Mouse (Mus musculus) lung, adult 2 months (tissue): ENCODE data around the gene Ccdc82.

ENCODE experiments used
- CTCF ChIP-seq: fragments of 200-500 bp; IDR thresholded peaks from 2 replicates; pipeline ENCODE4 v1.5.1; 2011; ENCODE audit warnings: mild to moderate bottlenecking, low read length, control low read depth; ENCODE audit not compliant: insufficient read depth
- POLR2A ChIP-seq: fragments of 200-500 bp; IDR thresholded peaks from 2 replicates; pipeline ENCODE4 v1.6.1; 2011; ENCODE audit warnings: low read depth, mild to moderate bottlenecking, control low read depth, low read length, borderline replicate concordance; ENCODE audit errors: extremely low read depth

DNA sequence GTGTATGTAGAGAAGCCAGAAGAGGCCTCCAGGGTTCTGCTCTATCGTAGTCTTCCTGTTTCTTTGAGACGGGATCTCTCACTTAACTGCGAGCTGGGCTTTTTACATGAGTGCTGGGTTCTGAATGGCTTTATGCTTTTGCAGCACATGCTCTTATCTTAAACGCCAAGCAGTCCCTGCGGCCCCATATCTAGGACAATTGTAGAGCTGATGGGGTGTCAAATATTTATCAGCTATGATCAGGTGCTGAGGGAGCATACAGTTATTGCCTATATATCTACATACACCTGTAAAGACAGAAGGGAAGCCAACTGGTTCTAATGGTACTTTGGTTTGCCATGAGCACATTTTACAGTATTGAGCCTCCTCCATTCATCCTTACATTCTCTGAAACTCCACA is 43.1 kb upstream of the Ccdc82 start:
- TF ChIP-seq POLR2A (no peak), CTCF (no peak)
